Mouse (Mus musculus) heart, postnatal 0 days (tissue): Measurements from ENCODE around the gene Cct4. TPM values are rescaled to one million over a fixed set of nuclear protein-coding genes. Genes with fewer than 3 reads are reported as not detected.
A peak's percentile ranks its signal among the peaks of the same experiment; 100 is the strongest.

Experiments used
- ATAC-seq: fragments of 200-750 bp; cut with Nextera tagmentation; 2 replicates; pipeline ENCODE4 v1.8.0; 2017; ENCODE audit warnings: low read depth, moderate number of reproducible peaks, moderate library complexity; ENCODE audit not compliant: insufficient read depth
- DNase-seq: peaks from one replicate; pipeline ENCODE4 v3.0.0-alpha.2; 2016; ENCODE audit warnings: low spot score
- H3K27ac ChIP-seq: fragments of 300-500 bp; sonication (generic); 2 replicates; pipeline ENCODE4 v1.5.1; 2014; ENCODE audit warnings: low read depth, mild to moderate bottlenecking
- H3K27me3 ChIP-seq: fragments of 300-500 bp; sonication (generic); 2 replicates; pipeline ENCODE4 v1.6.1; 2014; ENCODE audit warnings: low read length, mixed read lengths; ENCODE audit not compliant: control insufficient read depth, insufficient read depth
- H3K36me3 ChIP-seq: fragments of 300-500 bp; sonication (generic); replicated peaks from 2 replicates; pipeline ENCODE4 v1.6.1; 2014; ENCODE audit warnings: low read length, mixed read lengths; ENCODE audit not compliant: control insufficient read depth, insufficient read depth
- H3K4me1 ChIP-seq: fragments of 300-500 bp; sonication (generic); 2 replicates; pipeline ENCODE4 v1.6.1; 2014; ENCODE audit warnings: antibody characterized with exemption; ENCODE audit not compliant: control insufficient read depth, insufficient read depth
- H3K4me2 ChIP-seq: fragments of 300-500 bp; sonication (generic); 2 replicates; pipeline ENCODE4 v1.6.1; 2014; ENCODE audit warnings: low read depth, mild to moderate bottlenecking, low read length, moderate library complexity
- H3K4me3 ChIP-seq: fragments of 300-500 bp; sonication (generic); 2 replicates; pipeline ENCODE4 v1.5.1; 2014; ENCODE audit warnings: low read depth, low read length
- H3K9ac ChIP-seq: fragments of 300-500 bp; sonication (generic); replicated peaks from 2 replicates; pipeline ENCODE4 v1.6.1; 2014; ENCODE audit warnings: low read depth, low read length, mixed read lengths
- H3K9me3 ChIP-seq: fragments of 300-500 bp; sonication (generic); replicated peaks from 2 replicates; pipeline ENCODE4 v1.6.1; 2016; ENCODE audit warnings: low read length; ENCODE audit not compliant: control insufficient read depth
- CTCF ChIP-seq: IDR thresholded peaks from 2 replicates; pipeline ENCODE4 v1.5.1; 2016; ENCODE audit warnings: antibody characterized with exemption, control low read depth, low read depth
- EP300 ChIP-seq: IDR thresholded peaks from 2 replicates; pipeline ENCODE4 v1.6.1; 2016; ENCODE audit warnings: antibody characterized with exemption, low read depth
- WGBS: fragments of 180-500 bp; shearing (Covaris S2); extraction: QIAGEN DNeasy Blood & Tissue Kit; methylation state at CpG from one replicate; pipeline ENCODE4 v1.1.7; 2014; 5-methylcytosine and 5-hydroxymethylcytosine counted together
- polyA plus RNA-seq: library from polyadenylated mRNA; unstranded; fragments of >200 nt; fragmentation: Nextera tagmentation; extraction: Ambion mirVana; gene quantifications from 2 replicates; pipeline ENCODE4 v1.2.1, GENCODE M21; 2015
- total RNA-seq: library from RNA; depleted of rRNA; stranded (reverse); fragments of >200 nt; gene quantifications from 2 replicates; pipeline ENCODE4 v1.2.3, GENCODE M21; 2014; ENCODE audit warnings: low replicate concordance

Cct4 gene
- total and polyA plus RNA-seq, 2 experiments from 2014 or later: 135 to 160 TPM

GRCm38 (mm10) chr11:22995461-22995860 is 5.1 kb downstream of the Cct4 start:
- WGBS: 87% methylated on average over 4 of the region's 4 CpGs
- ATAC-seq: no peak

DNA sequence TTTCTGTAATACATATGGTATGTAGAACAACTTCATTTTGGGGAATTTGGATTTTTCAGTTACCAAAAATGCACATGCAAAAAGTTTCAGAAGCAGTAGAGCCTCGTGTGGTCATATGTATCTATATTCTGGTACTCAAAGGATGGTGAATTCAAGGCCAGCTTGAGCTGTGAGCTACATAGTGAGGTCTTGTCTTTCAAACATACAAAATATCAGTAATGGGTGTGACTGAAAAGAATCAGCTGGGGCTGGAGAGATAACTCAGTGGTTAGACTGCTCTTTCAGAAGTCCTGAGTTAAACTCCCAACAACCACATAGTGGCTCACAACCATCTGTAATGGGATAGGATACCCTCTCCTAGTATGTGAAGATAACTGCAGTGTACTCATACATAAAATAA is 8.0 kb downstream of the Cct4 start:
- WGBS: 53% methylated on average over 1 of the region's 1 CpGs
- no peak overlapping the region for H3K4me2 ChIP-seq
- H3K9ac ChIP-seq: no peak overlapping the region
- no peak overlapping the region for H3K4me3 ChIP-seq
- DNase-seq (no peak), ATAC-seq (no peak)
- no peaks in the 10 kb centered on the region for H3K27me3 ChIP-seq
- H3K27ac ChIP-seq: no peak overlapping the region
- TF ChIP-seq EP300 (no peak), CTCF (no peak)
- no peaks in the 10 kb centered on the region for H3K4me1 ChIP-seq
- no peaks in the 10 kb centered on the region for H3K9me3 ChIP-seq
- H3K36me3 ChIP-seq: peaks cover 91% of the 10 kb centered on the region

More at GRCm38 (mm10) chr11:22995461-22995860, 5.1 kb downstream of the Cct4 start:
- TF ChIP-seq EP300 (no peak), CTCF (no peak)
- Histone ChIP-seq H3K4me2 (no peak overlapping the region), H3K4me3 (no peak overlapping the region), H3K36me3 (peaks cover 67% of the 10 kb centered on the region), H3K4me1 (peaks cover 13% of the 10 kb centered on the region), H3K27ac (no peak overlapping the region), H3K27me3 (no peaks in the 10 kb centered on the region), H3K9me3 (no peaks in the 10 kb centered on the region), H3K9ac (no peak overlapping the region)
- no peak for DNase-seq

GRCm38 (mm10) chr11:23005276-23005675 is 15.0 kb downstream of the Cct4 start:
- 90% methylated on average over 1 of the region's 1 CpGs for WGBS
- H3K9ac ChIP-seq: no peak overlapping the region
- H3K36me3 ChIP-seq: peaks cover 38% of the 10 kb centered on the region
- no peak for TF ChIP-seq CTCF
- TF ChIP-seq EP300: no peak
- DNase-seq: no peak
- no peak overlapping the region for H3K4me2 ChIP-seq
- no peak overlapping the region for H3K27ac ChIP-seq
- H3K9me3 ChIP-seq: no peaks in the 10 kb centered on the region
- H3K4me1 ChIP-seq: 0 out of 2 replicates have a peak, but pooled peaks cover 5% of the 10 kb centered on the region
- ATAC-seq: no peak
- H3K27me3 ChIP-seq: no peaks in the 10 kb centered on the region
- no peak overlapping the region for H3K4me3 ChIP-seq

GRCm38 (mm10) chr11:23007166-23007480 is 16.8 kb downstream of the Cct4 start:
- WGBS: 3% methylated on average over 6 of the region's 6 CpGs
- H3K36me3 ChIP-seq: peaks cover 22% of the 10 kb centered on the region
- peak overlapping the region; percentile 42; the same call in 1 of the 2 replicates for H3K9ac ChIP-seq
- DNase-seq: no peak
- no peaks in the 10 kb centered on the region for H3K9me3 ChIP-seq
- H3K4me1 ChIP-seq: 0 out of 2 replicates have a peak, but pooled peaks cover 5% of the 10 kb centered on the region
- no peak for ATAC-seq
- TF ChIP-seq CTCF: 0 out of 2 replicates have a peak, but pooled peaks have one; percentile 4
- no peak for TF ChIP-seq EP300
- peak overlapping the region; percentile 57 for H3K4me3 ChIP-seq
- peak overlapping the region; percentile 81 for H3K4me2 ChIP-seq
- H3K27ac ChIP-seq: 0 out of 2 replicates have a peak overlapping the region, but pooled peaks have one; percentile 20
- H3K27me3 ChIP-seq: no peaks in the 10 kb centered on the region

DNA sequence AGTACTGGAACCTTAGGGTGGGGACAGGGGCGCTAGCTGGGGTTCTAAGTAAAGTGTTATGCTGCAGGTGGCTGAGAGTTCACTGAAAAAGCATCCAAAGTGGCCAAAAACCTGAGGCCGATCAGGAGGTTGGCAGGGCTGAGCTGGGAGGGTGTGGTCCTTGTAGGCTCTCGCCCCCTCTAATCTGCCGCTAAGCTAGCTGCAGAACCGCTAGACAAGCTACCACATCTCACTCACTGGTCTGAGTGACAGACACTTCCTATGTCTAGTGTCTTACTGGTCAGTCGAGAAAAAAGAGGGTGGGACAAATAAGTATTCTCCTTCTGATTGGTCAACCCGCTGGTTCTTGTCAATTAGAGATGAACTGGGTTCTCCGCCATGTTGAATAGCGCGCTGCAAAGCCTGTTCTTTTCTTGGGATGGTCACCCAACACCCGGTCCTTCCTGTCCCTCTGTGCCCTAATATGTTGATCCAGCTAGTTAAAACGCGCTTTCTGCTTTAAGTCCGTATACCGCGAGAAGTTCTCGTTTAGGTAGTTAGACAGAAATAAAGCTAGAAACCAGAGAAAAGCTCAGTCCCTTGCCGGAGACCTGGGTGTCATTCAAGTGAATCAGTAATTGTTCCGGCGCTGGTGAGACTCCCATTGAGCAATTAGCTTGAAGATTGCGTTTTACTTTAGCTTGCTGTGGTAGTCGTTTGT is 17.3 kb downstream of the Cct4 start, which contains the start of gene Fam161a:
Gene Fam161a, plus strand, starts transcription at position 51 of the 700 bp plus-strand sequence.
- ATAC-seq (peak; percentile 96), DNase-seq (peak; percentile 96)
- Histone ChIP-seq H3K9me3 (no peaks in the 10 kb centered on the region), H3K27ac (peak within 1 kb of the TSS; percentile 78), H3K9ac (peak within 1 kb of the TSS; percentile 46), H3K4me3 (peak within 1 kb of the TSS; percentile 57), H3K4me1 (0 out of 2 replicates have a peak, but pooled peaks cover 5% of the 10 kb centered on the region), H3K4me2 (peak within 1 kb of the TSS; percentile 81), H3K36me3 (peaks cover 17% of the 10 kb centered on the region), H3K27me3 (no peaks in the 10 kb centered on the region)
- WGBS: under 1% methylated on average over 22 of the region's 22 CpGs
- TF ChIP-seq CTCF: no peak
- TF ChIP-seq EP300: no peak
